Mouse (Mus musculus) ES-CJ7 (cell line): ENCODE measurements at regions not wholly inside any gene's neighbourhood (a gene's known extent, or its start where the extent isn't known, plus 50 kb on each side); places are given as distances from the start of the nearest gene placed in this dataset.

ENCODE experiments used
- DNase-seq: peaks from one replicate; pipeline ENCODE4 v3.0.0; 2011; ENCODE audit warnings: low read depth, low spot score

GRCm38 (mm10) chr13:87745101-87745500 is 1076.2 kb upstream of the Edil3 start:
- peak; percentile 13 for DNase-seq
